Mouse (Mus musculus) left cerebral cortex, adult 9 months (tissue): ENCODE measurements around the gene Nmur1.

Source experiments
- DNase-seq, 2 experiments: peaks; one replicate each; pipeline ENCODE4 v3.0.0; 2022; ENCODE audit warnings: low spot score in 2 of 2

Gene Nmur1

GRCm38 (mm10) chr1:86426128-86426527, at the start of gene Nmur1, which contains the start of gene Tex44:
Gene Nmur1 (minus strand): TSS chr1:86426228.
Gene Tex44 (plus strand): TSS chr1:86426329.
- DNase-seq: no peak

- DNase-seq: no peak
Measured at GRCm38 (mm10) chr1:86473109-86473760, 47.2 kb upstream of the Nmur1 start.

GRCm38 (mm10) chr1:86472197-86472952, 46.3 kb upstream of the Nmur1 start:
- DNase-seq: peak in 1 of 2 experiments; percentile 26

- DNase-seq: peak in 1 of 2 experiments; percentile 46
Measured at GRCm38 (mm10) chr1:86471504-86471961, 45.5 kb upstream of the Nmur1 start.

GRCm38 (mm10) chr1:86470519-86471181, 44.6 kb upstream of the Nmur1 start:
- DNase-seq: peak in 1 of 2 experiments; percentile 71

GRCm38 (mm10) chr1:86469876-86470275, 43.8 kb upstream of the Nmur1 start:
- DNase-seq: no peak

- no peak for DNase-seq
Measured at GRCm38 (mm10) chr1:86467416-86467815, 41.4 kb upstream of the Nmur1 start.

GRCm38 (mm10) chr1:86464875-86465224, 38.8 kb upstream of the Nmur1 start:
- DNase-seq: no peak

GRCm38 (mm10) chr1:86464223-86464874, 38.3 kb upstream of the Nmur1 start:
- no peak for DNase-seq

- DNase-seq: no peak
Measured at GRCm38 (mm10) chr1:86459371-86459770, 33.3 kb upstream of the Nmur1 start.

- DNase-seq: no peak
Measured at GRCm38 (mm10) chr1:86456892-86457581, 31.0 kb upstream of the Nmur1 start.

GRCm38 (mm10) chr1:86452713-86453112, 26.7 kb upstream of the Nmur1 start:
- DNase-seq: no peak

GRCm38 (mm10) chr1:86449966-86450365, 23.9 kb upstream of the Nmur1 start:
- DNase-seq: no peak

GRCm38 (mm10) chr1:86448272-86448671, 22.2 kb upstream of the Nmur1 start:
- DNase-seq: no peak

GRCm38 (mm10) chr1:86447596-86448171, 21.7 kb upstream of the Nmur1 start:
- no peak for DNase-seq

- no peak for DNase-seq
Measured at GRCm38 (mm10) chr1:86443386-86444172, 17.6 kb upstream of the Nmur1 start.

GRCm38 (mm10) chr1:86442832-86443231, 16.8 kb upstream of the Nmur1 start:
- no peak for DNase-seq

- peak in 1 of 2 experiments; percentile 88 for DNase-seq
Measured at GRCm38 (mm10) chr1:86441980-86442831, 16.2 kb upstream of the Nmur1 start.

- no peak for DNase-seq
Measured at GRCm38 (mm10) chr1:86441724-86441979, 15.6 kb upstream of the Nmur1 start.
